Mouse (Mus musculus): Measurements from ENCODE around the gene Aamp.

- TF ChIP-seq POLR2A (IDR thresholded peaks at IDR 0.05; ENCODE audit: low read depth, low read length) (no peak), CTCF (IDR thresholded peaks at IDR 0.05; ENCODE audit: extremely low read depth, insufficient read depth, insufficient read length, insufficient replicate concordance) (no peak)
Observed at GRCm38 (mm10) chr1:74280591-74281325, 3.8 kb downstream of the Aamp start.
